Mouse (Mus musculus): ENCODE results near the gene Htr3a.

Htr3a gene

DNA sequence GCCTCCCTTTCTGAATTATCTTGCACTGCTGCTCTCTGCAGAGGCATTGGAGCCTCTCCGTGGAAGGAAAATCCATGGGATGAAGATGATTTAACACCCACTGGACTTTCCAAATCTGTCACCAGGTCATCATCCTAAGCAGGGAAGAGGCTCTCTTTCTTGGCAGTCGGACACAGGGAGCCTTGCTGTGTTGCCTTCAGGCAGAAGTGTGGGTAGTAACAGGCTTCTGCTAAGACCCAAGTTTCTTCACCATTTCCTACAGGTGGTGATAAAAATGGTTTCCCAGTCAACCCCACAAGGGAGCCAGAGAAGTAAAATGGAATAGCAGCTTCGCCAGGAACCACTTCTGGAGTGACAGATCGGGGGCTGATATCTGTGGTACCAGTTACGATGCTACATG, 61.4 kb downstream of the Htr3a start:
- DNase-seq (ENCODE audit: extremely low spot score, low read depth, low spot score) = no peak

All from hindlimb bud, embryonic 11.5 days (tissue).